Mouse (Mus musculus): Measurements from ENCODE around the gene Olfr13.
"Not testable (repeated sequence)": the region's sequence is repeated elsewhere in the genome, so short reads cannot be mapped to it uniquely, and the experiment has no call there.

Olfr13 gene

DNA sequence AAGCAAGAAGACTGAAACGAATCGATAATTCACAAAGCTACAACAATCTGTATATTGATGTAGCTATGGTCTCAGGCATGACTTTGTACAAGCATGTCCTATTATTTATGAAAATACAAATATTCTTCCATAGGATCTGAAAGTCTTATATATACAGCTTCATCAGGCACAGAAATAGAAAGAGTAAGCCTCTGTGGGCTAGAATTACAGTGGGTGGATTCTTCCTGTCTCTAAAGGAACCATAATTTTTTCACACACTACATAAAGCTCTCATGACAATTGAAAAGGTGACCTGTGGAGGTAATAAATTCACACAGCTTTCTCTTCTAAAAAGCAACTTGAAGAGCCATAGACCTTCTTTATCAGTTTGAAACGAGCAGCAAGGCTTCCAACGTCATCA is at the start of gene Olfr13:
Olfr13 (plus strand) TSS at position 301 of the 400 bp plus-strand sequence.
- POLR2A ChIA-PET: no interaction called here
- CTCF ChIA-PET: no interaction called here

DNA sequence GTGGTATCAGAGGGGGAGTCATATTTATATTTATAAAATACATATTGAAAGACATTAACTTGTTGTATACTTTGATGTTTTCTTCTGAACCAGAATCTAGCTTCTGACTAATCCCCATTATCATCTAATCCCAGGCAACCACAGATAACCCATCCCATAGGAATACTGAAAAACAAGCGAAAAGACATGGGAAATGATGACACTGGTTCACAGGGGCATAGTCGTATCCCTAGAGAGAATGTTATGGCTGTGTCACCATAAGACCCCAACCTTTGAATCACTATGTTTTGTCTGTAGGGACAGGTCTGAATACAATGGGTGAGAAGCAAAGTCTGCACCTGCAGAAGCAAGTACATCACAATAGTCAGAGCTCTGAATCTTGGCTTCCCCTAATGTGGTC is 25.7 kb upstream of the Olfr13 start, which contains the start of gene Olfr237-ps1:
Olfr237-ps1 (plus strand) TSS at position 301 of the 400 bp plus-strand sequence.
- POLR2A ChIA-PET, CTCF ChIA-PET: not testable (repeated sequence)

DNA sequence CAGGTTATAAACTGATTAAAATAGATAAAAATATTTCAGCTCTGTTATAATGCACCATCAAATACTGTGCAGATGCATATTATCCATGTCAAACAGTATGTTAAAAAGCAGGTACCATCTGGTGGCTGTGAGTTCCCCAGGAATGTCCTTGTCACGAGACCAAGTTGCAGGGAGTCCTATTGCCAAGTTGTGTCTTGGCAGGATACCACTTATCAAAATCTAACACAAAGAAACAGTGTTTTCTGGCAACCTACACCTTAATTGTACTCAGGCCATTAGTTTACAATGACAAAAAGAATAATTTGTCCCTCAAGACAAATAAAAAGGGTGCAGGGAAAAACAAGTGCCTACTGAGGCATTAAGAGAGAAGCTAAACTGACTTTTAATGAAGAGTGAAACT is 12.4 kb upstream of the Olfr13 start:
- ChIA-PET CTCF (interaction anchor here in 1 of 4 experiments (0.6 kb wide), 1 partner anchor 27 kb away, joined by 3 read pairs; no protein-coding TSS in a partner anchor), POLR2A (no interaction called here)

DNA sequence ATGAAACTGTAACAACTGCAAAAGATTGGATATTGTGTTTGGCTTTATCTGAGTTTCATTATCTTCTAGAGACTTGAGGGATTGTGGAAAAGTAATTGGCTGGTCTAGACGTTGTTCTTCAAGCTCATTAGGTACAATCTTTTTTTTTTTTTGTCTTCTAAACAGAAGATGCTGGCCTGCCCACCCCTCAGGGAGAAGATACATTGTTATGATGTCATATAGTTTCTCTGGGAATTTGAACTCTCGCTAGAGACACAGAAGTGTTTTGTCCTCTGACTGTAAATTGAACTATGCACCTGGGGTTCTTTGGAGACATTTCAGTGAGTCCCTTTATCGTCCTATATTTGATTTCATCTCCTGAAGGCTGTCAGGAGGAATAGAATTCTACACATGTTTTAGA is 9.0 kb upstream of the Olfr13 start, which contains the start of gene Olfr437:
Olfr437 (plus strand) TSS at position 301 of the 400 bp plus-strand sequence.
- ChIA-PET POLR2A (no interaction called here), CTCF (no interaction called here)

DNA sequence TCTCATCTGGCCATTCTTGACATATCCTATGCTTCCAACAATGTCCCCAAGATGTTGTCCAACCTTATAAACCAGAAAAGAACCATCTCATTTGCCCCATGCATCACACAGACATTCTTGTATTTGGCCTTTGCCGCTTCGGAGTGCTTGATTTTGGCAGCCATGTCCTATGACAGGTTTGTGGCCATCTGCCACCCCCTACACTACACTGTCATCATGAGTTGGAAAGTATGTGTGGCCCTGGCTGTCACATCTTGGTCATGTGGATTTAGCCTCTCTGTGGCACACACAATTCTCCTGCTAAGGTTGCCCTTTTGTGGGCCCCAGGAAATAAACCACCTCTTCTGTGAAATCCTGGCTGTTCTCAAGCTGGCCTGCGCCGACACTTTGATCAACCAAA is 4.7 kb upstream of the Olfr13 start:
- ChIA-PET POLR2A (no interaction called here), CTCF (no interaction called here)

DNA sequence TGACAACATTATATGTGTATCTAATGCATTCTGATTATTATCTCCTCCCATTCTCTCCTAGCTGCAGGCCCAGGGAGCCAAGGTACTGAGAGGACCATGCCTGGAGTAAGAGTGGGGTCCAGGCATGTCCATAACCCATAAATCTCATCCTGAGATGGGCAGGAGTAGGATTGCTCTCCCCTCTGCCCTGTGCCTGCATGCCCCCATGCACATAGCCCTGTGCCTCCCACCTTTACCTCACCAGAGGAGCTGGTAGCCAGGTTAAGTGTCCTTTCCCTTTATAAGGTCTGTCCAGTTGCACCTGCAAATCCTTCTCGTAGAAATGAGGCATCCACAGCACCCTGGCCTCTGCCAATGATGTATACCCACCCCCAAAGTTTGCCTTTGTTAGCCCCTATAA is 6.2 kb downstream of the Olfr13 start:
- POLR2A ChIA-PET: no interaction called here
- CTCF ChIA-PET: no interaction called here

DNA sequence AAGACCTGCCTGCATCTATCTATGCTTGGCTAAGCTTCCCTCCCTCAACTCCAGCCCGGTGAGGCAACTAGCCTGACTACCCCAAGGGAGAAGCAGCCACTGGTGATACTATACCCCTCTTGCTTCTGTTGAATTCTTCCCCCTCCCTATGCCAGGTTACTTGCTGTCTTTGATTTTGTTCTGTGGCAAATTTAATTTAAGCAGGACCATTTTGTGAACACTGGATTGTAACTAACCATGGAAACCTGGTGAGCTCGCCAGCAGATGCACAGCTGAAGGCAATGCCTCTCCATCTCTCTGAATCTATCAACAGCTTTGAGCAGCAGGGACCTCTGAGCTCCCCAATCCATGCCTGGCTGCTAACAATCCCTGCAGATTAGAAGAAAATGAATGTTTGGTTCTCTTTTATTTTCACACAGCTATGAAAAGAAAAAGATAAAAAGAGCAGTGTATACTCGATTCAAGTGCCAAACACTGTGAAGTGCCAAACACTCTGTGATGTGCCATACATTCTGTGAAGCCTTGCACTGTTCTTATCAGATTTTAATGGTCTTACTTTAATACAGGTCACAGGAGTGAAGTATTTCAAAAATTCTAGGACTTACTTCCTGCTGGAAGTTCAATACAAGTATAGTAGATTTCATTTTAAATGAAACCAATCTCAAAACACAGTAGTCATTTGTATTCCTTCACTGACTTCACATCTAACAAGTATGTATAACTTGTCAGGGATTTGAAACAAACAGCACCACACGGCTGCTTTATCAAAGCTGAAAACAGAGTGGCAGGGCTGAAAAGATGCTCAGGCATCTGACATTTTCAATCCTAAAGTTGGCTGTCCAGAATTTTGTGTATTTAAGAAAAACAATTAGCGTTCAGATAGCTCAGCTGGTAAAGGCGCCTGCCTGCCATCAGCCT is 6.9 kb downstream of the Olfr13 start:
- ChIA-PET POLR2A (no interaction called here), CTCF (no interaction called here)

DNA sequence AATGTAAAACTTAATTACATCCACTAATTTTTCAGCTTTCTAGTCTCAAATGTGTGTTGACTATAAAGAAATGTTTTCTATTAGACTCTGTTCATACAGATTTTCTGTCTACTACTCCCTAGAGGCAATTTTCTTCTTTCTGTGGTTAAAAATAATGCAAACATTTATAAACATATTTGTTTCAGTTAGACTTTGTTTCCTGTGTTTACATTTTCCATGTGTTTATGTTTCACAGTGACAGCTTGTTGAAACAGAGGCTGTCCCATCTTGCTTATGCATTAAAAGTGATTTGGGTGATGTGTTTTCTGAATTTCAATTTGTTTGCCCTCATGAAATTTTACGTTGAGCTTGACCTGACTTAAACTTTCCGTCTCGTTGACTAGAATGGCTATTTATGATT is 19.0 kb downstream of the Olfr13 start:
- POLR2A ChIA-PET: no interaction called here
- CTCF ChIA-PET: no interaction called here

DNA sequence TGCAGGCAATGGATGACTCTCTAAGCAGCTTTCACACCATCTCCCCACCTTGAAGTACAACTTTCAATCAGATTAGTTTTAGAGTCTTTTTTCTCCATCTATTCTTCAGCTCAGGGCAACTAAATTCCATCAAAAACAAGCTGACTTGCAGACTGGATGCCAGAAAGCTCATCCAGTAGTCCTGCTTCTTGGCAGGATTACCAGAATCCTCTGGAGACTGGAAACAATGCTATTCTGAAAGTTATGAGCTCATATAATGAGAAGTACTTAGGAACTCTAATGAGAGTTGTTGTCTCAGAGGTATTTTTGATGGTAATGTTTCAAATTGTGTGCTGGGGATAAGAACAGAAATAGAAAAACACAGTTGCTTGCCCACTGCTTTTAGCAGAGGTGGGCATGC is 24.8 kb downstream of the Olfr13 start, which contains the start of gene Olfr435:
Olfr435 (plus strand) TSS at position 366 of the 400 bp plus-strand sequence.
- ChIA-PET POLR2A (no interaction called here), CTCF (interaction anchor here in 1 of 4 experiments (0.6 kb wide), 1 partner anchor 638 kb away, joined by 3 read pairs; no protein-coding TSS in a partner anchor)

DNA sequence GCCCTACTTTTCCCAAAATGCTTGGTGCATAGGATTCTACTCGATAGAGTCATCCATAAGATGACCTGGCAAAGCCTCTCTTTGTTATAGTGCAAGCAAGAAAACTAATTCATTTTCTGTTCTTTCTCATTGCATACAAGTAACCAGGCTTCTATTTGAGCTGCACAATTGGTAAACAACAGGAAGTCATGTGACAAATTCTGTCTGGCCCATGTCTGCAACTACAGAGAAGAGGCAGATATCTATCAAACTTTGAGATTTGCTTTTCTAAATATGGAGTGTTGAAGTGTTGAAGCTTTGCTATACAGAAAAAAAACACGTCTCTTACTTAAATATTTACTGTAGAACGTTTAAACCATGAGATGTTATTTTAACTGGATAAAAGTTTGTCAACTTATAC is 26.2 kb downstream of the Olfr13 start:
- ChIA-PET CTCF (no interaction called here), POLR2A (no interaction called here)

DNA sequence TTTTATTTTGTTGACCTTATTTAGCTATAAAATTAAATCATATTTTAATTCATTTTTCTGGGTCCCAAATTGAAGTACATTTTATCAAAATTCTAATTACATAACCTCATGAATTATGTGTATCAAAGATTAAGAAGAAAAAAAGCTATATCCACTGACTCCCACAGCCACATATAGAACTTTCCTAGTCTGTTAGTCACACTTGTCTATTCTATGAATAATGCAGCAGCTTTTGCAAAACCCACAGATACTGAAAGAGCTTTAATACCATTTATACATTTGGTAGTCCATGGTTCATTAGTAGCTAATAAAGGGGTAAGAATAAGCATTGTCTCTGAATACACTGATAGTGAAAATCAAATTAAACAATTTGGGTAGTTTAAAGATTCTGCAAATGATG is 30.8 kb downstream of the Olfr13 start:
- ChIA-PET CTCF (no interaction called here), POLR2A (no interaction called here)

DNA sequence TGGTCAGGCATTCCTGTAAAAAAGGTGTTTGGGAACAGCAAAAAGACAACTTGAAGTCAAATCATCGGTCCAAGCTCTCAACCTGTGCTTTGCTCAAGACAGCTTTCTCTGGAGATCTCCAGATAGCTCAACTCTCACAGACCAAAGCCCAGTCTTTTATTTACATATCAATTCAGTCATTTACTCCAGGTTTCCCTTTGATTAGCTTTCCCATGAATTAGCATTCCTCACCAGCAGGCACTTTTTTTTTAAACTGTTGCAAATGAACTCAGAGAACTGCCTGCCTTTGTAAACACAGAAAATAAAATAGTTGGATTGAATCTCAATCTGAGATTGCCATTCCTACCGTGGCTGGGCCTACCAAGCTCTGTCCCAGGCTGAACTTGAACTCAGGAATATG is 33.4 kb downstream of the Olfr13 start:
- ChIA-PET CTCF (interaction anchor here in 1 of 4 experiments (1.2 kb wide), 1 partner anchor 126 kb away, joined by 3 read pairs; no protein-coding TSS in a partner anchor), POLR2A (no interaction called here)

DNA sequence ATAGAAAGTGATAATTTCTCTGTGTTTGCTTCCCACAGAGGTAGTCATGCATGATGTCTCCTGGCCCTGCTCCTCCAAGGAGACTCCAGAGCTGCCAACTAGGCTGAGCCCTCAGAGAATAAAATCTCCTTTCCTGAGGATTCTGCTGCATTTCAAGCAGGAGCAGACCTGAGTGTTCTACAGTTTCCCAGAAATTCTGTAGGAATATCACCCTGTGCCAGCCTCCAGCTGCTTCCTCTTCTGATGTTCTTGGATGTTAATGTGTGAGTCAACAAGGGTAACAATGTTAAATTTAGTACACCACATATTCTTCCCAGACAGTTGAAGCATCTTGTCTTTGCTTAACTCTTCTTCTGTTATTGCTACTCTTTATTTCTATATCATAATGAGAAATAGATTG is 40.9 kb downstream of the Olfr13 start, which contains the start of gene Olfr434:
Olfr434 (plus strand) TSS at position 149 of the 400 bp plus-strand sequence.
- POLR2A ChIA-PET: interaction anchor here in 1 of 4 experiments (0.6 kb wide), 1 partner anchor 28 kb away, joined by 5 read pairs; no protein-coding TSS in a partner anchor

More for the DNA sequence above, 40.9 kb downstream of the Olfr13 start, which contains the start of gene Olfr434:
- CTCF ChIA-PET: not testable (repeated sequence)

Measured in embryonic stem cell, embryonic (primary cell).